Mouse (Mus musculus): ENCODE measurements around the gene Mdm4. TPM values are rescaled to one million over a fixed set of nuclear protein-coding genes. Genes with fewer than 3 reads are reported as not detected.

Mdm4 gene
- total RNA-seq (2021), result 10 to 100 TPM; 65.7 to 68.7 TPM
- long read RNA-seq, experiment 1, full-length matches to known transcripts, result 2 of 5 reads
- long read RNA-seq, experiment 1, partial matches to known transcripts, result 0 of 5 reads
- long read RNA-seq, experiment 1, other reads (novel, unspliced or antisense), result 3 of 5 reads
- long read RNA-seq, experiment 2, partial matches to known transcripts, result 1 of 10 reads
- long read RNA-seq, experiment 2, other reads (novel, unspliced or antisense), result 5 of 10 reads

DNA sequence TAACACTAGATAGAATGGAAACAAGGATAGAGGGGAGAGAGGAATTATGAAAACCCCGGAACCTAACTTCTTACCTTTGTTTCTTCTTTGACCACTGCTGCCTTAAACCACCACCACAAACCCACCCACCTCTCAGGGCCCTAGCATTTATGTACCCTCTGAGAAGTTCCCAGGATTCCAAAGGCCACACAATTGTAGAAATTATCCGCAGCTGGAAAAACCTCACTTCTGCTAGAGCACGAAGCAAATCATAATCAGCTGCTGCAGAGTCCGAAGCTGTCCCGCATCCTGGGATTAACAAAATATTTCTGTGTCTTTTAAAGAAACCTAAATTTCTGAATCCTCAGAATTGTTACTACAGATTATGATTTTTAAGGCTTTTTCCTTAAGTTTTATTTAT lies at the start of gene Mdm4:
Gene Mdm4 (minus strand): TSS at position 101 of the 400 bp plus-strand sequence.
- no peak for DNase-seq (ENCODE audit: low spot score in 2 of 2)

DNA sequence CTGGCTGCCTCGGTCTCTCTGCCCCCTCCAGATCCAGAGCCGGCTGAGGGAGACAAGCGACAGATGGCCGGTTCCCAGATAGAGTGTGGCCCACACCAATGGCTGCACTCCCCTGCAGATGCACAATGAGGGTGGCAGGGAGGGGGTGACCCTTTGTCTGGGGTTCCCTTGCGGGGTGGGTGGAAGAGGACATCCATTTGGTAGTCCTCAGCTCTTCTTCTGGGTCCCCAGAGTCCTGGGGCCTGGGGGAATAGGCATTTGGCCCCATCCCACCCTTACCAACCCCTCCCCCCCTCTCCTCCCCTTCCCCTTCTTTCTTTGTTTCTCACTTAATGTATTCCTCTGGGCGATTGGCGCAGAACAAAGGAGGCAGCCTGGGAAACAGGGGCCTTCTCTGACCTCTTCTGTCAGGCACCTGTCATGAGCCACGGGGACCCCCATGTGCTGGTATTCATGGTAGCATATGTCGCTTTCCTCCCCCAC lies 49.8 kb upstream of the Mdm4 start:
- DNase-seq (ENCODE audit: low spot score in 2 of 2), result no peak

DNA sequence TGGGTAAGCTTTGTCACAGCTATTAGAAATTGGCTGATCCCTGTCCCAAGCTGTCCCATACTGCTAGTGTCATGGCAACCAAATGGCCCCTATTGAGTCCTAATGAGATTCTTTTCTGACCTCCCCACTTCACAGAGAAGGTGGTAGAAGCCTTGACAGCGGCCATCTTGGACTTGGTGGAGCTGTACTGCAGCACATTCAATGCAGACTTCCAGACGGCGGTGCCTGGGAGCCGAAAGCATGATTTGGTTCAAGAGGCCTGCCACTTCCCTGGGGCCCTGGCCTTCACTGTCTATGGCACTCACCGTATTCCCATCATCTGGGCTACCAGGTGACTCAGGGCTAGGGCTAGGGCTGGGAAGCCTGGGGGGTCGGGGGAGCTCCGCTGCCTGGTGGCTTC lies 49.1 kb upstream of the Mdm4 start:
- no peak for DNase-seq (ENCODE audit: low spot score in 2 of 2)

DNA sequence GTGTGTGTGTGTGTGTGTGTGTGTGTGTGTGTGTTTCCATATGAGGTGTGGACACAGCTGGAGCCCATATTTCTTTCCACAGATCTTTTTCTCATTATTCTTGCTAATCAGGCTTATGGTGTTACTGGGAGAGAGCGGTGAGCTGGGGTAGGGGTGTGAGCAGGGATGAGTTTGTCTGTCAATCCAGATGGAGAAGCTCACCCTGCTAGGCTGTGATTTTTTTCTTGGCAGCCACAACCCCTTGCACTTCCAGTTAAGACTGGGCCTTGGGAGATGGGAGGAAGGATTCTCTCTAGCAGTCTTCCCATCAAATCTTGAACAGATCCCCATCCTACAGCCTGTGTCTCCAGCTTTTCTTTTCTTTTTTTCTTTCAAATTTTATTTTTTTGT lies 48.0 kb upstream of the Mdm4 start:
- no peak for DNase-seq (ENCODE audit: low spot score in 2 of 2)

GRCm38 (mm10) chr1:133077606-133078337 lies 47.4 kb upstream of the Mdm4 start:
- no peak for DNase-seq (ENCODE audit: low spot score in 2 of 2)

- DNase-seq (ENCODE audit: low spot score in 2 of 2), result no peak
These were observed 46.5 kb upstream of the Mdm4 start for GRCm38 (mm10) chr1:133076681-133077514.

DNA sequence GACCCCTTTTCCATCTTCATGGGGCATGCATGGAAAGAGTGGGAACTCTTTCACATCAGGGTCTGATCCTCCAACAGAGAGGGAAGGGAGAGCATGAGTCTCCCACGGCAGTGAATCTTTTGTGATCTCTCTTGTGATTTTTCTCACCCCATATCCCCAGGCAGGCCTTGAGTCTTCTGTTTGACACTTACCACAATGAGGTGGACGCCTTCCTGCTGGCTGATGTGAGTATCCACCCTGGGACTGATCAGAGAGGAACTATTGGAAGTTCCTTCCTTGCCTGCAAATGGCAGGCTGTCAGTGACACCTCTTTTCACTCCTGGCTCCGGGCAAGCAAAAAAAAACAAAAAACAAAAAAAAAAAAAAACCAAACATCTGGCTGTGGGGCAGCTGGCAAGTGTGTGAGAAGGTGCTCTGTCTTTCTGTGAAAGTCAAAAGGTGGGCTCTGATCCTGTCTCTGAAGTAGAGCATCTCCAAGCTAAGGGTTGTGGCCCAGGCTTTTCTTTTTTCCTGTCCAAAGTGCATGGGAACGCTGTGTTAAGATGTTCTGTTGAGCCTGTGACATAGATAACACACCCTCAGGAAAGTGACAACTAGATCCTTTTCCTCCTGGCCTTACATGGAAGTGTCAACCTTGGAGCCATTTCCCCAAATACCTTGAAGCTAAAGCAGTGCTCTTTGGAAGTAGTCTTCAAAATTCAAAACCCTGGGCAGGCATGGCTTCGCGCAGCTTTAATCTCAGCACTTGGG lies 45.5 kb upstream of the Mdm4 start:
- DNase-seq (ENCODE audit: low spot score in 2 of 2), result no peak

DNA sequence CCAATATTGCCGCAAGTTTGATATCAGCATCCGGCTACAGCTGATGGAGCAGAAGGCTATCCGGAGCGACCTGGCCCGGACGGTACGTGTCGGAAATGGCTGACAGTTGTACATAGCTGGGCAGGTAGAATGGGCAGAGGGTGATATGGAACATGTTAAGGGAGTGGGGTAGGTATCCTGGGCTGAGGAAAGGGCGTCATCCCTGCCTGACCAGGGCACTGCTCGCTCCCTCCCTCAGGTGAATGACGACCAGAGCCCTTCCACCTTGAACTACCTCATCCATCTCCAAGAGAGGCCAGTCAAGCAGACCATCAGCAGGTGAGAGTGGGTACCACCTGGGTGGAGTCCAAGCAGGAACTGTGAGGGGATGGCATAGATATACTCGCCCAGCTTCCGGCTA lies 44.2 kb upstream of the Mdm4 start:
- no peak for DNase-seq (ENCODE audit: low spot score in 2 of 2)

- no peak for DNase-seq (ENCODE audit: low spot score in 2 of 2)
These were observed 43.0 kb upstream of the Mdm4 start for GRCm38 (mm10) chr1:133073327-133073856.

GRCm38 (mm10) chr1:133071666-133072381 lies 41.5 kb upstream of the Mdm4 start:
- no peak for DNase-seq (ENCODE audit: low spot score in 2 of 2)

DNA sequence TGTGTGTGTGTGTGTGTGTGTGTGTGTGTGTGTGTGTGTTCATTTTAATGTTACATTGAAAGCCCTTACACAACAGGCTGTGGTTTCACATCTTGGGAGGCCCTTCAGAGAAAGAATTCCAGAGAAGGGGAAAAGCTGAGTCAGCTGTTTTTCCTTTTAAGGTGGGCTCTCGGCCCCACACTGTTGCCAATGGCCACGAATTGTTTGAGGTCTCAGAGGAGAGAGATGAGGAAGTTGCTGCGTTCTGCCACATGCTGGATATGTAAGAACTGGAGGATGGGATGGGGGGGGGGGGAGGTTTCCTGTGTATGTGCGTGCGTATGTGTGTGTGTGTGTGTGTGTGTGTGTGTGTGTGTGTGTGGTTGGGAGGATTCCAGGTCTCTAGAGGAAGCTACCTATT lies 39.8 kb upstream of the Mdm4 start:
- no peak for DNase-seq (ENCODE audit: low spot score in 2 of 2)

DNA sequence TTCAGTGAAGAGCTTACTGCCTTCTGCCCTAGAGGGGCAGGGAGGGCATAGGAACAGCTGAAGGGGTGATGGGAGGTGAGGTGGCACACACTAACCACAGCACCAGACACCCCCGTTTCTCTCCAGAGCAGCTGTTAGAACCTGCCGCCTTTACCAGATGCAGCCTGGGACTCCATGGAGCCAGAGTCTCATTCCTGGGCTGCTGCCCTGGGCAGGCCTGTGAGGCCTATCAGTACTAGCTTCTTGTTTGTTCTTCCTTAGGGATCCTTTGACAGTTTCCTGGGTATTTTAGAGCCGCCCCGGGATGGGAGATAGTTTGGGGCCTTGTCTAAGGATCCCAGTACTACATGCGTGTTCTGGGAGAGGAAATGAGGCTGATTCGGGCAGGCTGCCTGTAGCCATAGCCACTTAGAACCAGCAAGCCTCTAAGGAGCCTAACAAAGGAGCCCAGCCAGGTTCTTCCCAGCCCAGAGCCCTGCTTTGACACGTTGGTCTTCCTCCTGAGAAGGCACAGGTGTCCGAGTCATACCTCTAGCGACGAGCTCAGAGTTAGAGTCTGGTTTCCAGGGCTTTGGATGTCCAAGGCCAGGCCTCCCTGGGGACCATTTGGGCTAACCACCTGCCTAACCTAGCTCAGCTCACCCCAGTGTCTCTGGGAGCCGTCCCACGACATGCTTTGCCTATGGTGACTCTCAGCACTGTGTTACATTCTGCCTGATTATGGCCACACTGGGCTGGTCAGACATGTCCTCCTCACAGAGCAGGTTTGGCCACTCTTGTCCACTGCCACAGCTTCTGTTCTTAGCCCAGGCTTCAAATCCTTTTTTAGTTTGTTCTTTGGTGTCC lies 39.1 kb upstream of the Mdm4 start:
- no peak for DNase-seq (ENCODE audit: low spot score in 2 of 2)

GRCm38 (mm10) chr1:133068669-133069274 lies 38.4 kb upstream of the Mdm4 start:
- no peak for DNase-seq (ENCODE audit: low spot score in 2 of 2)

- DNase-seq (ENCODE audit: low spot score in 2 of 2), result no peak
These were observed 37.9 kb upstream of the Mdm4 start for GRCm38 (mm10) chr1:133068268-133068667.

DNA sequence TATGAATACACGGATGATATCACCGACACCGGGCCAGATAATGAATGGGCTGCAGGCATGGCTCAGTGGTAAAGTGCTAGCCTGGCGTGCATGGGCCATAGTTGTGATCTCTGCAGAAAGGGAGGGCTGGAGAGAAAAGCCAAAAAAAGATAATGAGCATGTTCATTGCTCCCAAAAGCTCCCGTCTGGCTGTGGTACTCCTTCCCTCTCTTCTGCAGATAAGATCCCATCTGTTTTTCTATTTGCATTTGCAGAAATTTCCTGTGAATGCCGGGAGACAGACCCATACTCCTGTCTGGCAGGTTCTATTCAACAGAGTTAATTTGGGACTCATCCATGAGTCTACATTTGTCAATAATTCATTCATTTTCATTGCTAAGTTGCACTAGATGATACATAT lies 32.8 kb upstream of the Mdm4 start:
- no peak for DNase-seq (ENCODE audit: low spot score in 2 of 2)

- DNase-seq (ENCODE audit: low spot score in 2 of 2), result no peak
These were observed 30.3 kb upstream of the Mdm4 start for GRCm38 (mm10) chr1:133060681-133061080.

DNA sequence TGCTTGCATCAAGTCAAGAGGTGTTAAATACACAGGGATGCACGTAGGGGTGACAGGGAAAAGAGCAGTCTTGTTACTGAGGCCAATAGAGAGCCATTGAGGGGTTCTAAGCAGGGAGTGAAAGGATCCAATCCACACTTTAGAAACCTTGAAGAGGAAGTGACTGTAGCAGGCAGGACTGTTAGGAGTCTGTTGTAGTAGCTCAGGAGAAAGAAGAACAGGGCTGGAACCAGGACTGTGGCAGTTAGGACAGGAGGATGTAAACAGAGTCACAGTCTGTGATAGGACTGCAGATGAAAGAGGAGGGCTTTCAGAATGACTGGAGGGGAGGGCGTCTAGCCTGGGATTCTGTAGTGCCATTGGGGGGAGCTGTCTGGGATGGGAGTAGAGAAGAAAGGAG lies 29.2 kb upstream of the Mdm4 start:
- no peak for DNase-seq (ENCODE audit: low spot score in 2 of 2)

- DNase-seq (ENCODE audit: low spot score in 2 of 2), result peak in 1 of 2 experiments; percentile 55
These were observed 27.1 kb upstream of the Mdm4 start for GRCm38 (mm10) chr1:133057345-133058034.

All from adrenal gland, adult 18-20 months (tissue).